Mouse (Mus musculus) heart, postnatal 4 days (tissue): ENCODE measurements around the gene Gm9008. TPM values are rescaled to one million over a fixed set of nuclear protein-coding genes. Genes with fewer than 3 reads are reported as not detected.
"Not testable (repeated sequence)": the region's sequence is repeated elsewhere in the genome, so short reads cannot be mapped to it uniquely, and the experiment has no call there.

Source experiments
- DNase-seq: peaks from one replicate; pipeline ENCODE4 v3.0.0; 2021
- total RNA-seq, 2 experiments: library from RNA; stranded (reverse); gene quantifications; 2 replicates each; pipeline ENCODE4 v1.2.3; 2021

The Gm9008 gene
- total RNA-seq: 1 to 10 TPM; 6.2 to 6.3 TPM

DNA sequence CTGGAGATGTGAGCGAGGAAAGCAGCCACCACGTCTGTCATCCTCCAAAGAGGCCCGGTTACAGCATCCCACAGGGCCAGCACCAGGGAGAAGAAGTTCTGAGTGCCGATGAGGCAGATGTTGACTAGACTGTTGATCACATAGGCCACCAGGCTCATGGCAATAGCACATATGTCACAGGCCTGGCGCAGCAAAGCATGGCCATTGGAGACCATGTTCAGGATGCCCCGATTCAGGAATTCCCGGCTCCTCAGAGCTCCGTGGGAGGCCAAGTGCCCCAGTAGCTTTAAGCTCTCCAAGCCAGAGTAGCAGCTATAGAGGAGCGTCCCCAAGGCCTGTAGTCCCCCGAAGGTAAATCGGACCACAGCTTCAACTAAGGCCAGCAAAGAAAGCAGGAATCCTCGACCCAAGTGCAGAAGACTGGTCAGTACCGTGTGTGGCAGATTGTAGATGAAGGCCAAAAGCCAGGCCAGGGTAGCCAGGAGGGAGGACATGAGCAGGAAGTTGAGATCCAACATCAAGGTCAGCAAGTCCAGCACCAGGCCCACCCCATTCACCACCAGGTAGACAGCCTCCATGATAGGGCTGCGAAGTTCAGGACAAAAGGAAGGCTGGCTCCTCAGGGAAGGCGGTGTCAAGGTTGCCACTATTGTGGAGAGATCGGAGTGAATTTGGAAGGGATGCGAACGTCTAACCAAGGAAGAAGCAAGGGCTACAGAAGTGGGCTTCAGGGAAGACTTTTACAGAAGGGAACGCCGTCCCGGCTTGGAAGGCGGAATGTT, at the start of gene Gm9008:
TSS of gene Gm9008 (minus strand) at position 731 of the 782 bp plus-strand sequence.
- not testable (repeated sequence) for DNase-seq

DNA sequence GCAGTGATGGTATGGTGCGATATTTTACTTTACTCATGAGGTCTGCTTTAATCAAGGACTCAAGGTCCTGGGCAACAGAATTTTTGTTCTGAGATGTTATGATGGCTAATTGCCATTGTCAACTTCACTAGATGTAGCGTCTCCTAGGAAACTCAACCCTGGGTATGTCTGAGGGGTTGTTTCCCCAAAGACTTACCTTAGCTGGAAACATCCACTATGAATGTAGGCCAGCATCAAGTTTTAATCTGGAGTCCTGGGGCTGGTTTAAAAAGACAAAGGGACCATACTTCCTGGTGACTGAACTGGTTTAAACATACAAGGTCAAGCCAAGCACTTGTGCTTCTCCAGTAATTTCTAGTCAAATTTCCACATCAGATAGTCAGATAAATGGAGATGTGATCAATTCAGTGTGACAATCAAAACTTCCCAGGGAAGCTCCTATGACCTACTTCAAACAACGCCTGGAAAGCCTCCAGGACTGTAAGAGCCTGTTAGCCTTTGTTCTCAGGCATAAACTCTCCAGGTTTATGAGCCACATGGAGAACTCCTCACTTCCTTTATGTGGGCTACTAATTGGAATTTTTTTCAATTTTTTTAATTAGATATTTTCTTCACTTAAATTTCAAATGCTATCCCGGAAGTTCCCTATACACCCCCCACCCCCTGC, 24.5 kb upstream of the Gm9008 start:
- no peak for DNase-seq

DNA sequence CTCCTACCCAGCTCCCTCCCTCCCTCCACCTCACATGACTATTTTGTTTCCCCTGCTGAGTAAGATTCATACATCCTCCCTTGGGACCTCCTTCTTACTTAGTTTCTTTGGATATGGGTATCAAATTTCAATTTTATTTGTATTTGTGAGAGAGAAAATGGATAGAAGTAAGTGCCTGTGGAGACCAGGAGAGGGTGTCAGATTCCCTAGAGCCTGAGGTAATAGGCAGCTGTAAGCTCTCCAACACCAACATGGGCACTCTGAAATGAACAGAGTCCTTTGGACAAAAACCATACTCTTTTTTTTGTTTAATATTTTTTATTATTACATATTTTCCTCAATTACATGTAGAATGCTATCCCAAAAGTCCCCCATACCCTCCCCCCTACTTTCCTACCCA, 12.6 kb upstream of the Gm9008 start:
- DNase-seq: no peak

DNA sequence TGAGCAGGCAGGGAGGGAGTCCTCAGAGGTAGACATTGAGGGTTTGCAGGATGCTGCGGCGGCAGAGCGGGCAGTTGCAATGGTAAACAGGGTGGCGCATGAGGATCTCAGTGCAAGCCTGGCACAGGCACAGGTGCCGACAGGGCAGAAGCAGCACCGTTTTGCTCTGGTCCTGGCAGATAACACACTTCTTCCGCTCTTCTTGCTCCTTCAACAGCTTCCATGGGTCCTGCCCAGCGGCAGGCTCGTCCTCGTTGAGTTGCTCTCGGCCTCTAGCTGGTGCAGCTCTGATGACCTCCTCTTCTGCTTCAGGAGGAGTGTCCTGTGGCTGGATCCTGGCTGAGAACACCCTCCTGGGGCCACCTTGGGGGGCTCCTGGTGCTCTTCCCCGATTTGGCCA, 1.2 kb downstream of the Gm9008 start:
- not testable (repeated sequence) for DNase-seq

DNA sequence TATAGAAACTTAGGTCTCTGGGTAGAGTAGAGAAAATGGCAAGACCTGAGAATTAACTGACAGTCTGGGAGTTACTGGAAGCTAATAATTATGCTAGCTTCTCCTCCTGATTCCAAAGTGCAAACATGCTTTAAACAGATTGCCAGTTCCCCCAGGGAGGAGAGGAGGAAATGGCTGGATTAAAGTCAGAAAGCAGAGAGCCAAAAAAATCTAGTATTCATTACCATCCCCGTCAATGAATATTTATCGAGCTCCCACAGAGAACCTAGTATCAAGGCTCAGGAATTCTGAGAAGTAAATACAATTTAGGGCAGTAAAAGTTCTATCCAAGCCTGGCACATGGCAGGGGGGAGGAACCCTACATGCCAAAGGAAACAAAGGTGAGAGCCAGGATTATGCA, 29.4 kb downstream of the Gm9008 start:
- DNase-seq: no peak
